Mouse (Mus musculus): ENCODE measurements at regions not wholly inside any gene's neighbourhood (a gene's known extent, or its start where the extent isn't known, plus 50 kb on each side); places are given as distances from the start of the nearest gene placed in this dataset.

DNA sequence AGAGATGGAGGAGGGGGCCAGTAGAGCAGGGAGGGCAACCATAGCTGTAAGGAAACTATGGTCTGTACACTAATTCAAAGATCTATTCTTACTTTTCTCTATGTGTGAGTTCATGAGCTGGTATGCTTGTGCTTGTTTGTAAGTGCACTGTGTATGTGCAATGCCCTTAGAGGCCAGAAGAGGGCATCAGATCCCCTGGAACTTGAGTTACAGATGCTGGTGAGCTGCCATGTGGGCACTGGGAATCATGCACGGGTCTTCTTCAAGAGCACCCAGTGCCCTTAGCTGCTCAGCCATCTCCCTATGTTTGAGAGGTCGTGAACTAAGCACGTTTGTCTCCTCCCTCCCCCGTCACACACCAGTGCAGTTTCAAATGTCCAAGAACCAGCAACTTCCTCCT is 68.9 kb downstream of the Tbx3 start:
- DNase-seq (ENCODE audit: low read depth, low spot score): no peak

DNA sequence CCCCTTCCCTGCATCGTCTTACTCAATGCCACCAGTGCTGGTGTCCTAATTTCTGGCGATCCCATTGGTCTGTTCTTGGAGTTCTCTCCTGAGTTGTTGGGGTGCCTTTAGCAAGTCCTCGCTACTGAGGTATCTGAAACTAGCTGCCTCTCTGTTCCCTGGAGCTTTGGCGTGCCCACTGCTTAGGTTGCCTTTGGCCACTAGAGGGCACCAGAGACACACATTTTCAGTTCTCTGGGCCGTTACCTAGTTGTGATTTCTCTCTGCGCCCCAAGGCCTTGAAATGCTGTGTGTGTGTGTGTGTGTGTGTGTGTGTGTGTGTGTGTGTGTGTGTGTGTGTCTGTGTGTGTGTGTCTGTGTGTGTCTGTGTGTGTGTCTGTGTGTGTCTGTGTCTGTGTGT is 70.6 kb downstream of the Tbx3 start:
- peak; percentile 39 for DNase-seq (ENCODE audit: low read depth, low spot score)

DNA sequence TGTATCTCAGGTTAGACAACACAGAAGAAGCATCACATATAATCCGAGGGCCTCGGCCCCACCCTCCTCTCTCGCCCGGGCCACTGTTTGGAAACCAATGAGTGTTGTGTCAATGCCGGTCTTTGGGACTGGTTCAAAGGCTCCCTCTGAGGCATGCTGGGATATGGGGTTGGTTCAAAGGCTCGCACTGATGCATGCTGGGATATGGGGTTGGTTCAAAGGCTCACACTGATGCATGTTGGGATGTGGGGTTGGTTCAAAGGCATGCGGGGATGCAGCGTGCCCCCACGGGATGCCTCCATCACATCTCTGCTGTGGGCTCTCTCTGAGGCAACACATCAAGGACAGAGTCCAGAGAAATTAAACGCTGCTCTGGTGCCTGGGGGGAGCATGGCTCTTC is 73.3 kb downstream of the Tbx3 start:
- no peak for DNase-seq (ENCODE audit: low read depth, low spot score)

DNA sequence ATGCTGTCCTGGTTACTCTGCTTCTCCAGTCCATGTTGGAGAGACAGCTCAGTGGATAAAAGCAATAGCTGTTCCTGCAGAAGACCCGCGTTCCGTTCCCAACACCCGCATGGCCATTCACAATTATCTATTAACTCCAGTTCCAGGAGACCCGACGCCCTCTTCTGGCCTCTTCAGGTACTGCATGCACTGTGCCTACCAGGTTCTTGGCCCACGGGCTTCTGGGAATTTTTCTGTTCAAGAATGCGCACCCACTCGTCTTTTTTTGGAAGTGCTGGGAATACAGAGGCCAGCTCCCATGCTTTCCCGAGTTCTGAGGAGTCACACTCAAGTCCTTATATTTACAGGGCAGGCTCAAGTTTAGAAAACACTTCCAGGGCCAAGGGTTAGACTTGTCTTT is 76.6 kb downstream of the Tbx3 start:
- DNase-seq (ENCODE audit: low read depth, low spot score): no peak

DNA sequence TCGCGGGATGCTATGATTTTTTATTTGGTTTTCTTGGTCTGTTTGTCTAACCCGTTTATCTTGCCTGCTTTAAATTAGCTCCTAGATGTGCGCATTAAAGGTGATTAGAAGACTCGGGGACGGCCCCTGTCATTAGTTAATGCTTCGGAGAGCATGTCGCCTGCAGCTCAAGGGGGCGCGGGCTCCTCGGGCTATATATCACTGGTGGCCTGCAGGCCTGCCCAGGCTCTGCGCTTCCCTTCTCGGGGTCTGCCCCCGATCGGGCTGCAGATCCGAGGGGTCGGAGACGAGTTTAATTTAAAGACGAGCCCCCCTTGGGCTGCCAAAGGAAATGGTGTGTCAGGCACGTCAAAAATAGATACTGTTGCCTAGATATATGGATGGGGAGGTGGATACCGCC is 78.2 kb downstream of the Tbx3 start:
- DNase-seq (ENCODE audit: low read depth, low spot score): no peak

DNA sequence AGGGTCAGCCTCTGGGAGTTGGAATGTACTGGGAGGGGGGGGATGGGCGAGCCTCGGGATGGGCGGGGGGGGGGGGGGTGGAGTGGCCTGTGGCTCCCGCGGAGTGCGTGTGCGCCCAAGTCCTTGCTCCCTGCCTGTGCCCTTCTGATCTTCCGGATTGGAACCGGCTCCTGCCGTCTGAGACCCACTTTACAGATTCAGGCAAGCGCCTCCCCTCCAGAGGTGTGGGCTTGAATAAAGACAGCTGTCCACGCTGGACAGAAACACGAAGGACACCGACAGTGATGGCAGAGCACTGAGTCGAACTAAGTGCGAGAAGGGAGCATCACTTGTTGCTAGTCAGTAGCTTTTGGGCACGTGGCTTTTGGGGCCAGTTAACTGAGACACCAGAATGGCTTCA is 78.7 kb downstream of the Tbx3 start:
- DNase-seq (ENCODE audit: low read depth, low spot score): no peak

DNA sequence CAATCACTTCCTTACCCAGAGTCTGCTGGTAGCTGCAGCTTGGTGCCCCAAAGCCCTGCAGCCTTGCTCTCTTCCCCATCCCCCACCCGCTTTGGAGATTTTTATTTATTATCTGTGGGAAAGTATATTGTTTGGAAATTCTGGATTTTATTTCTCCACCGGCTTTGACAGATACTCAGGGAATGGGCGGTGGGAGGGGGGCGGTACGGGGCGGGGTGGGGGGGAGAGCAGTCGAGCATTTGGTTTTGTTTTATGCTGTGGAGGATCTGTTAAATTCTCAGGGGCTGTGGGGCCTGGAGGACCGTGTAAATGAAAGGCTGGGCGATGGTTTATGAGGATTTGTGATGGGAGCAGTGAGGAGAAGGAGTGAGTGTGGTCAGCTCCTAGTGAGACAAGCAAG is 76.7 kb upstream of the Tbx5 start:
- DNase-seq (ENCODE audit: low read depth, low spot score): no peak

DNA sequence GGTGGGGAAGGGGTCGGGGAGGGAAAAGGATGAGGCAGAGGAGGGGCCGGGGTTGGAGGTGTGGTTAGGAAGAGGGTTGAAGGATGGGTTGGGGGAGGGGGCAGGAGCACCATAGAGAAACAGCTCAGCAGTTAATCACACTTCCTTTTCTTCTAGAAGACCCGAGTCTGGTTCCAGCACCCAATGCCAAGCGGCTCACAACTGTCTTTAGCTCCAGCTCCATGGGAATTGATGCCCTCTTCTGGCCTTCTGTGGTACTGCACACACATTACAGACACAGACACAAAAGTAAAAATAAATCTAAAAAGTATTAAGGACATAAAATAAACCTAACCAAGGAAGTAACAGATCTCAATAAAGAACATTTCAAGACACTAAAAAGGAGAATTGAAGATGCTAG is 73.6 kb upstream of the Tbx5 start:
- no peak for DNase-seq (ENCODE audit: low read depth, low spot score)

DNA sequence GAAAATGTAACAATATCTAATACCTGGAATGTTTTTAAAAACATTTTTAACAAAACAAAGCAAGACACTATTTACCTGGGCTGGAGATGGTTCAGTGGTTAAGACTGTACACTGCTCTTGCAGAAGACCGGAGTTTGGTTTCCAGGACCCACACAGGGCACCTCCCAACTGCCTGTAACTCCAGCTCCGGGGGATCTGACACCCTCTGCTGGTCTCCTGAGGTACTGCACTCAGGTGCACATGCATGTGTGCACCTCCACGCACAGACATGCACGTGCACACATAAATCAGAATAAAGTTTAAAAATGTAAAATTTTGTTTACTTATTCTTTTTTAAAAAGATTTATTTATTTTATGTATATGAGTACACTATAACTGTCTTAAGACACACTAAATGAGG is 70.4 kb upstream of the Tbx5 start:
- no peak for DNase-seq (ENCODE audit: low read depth, low spot score)

DNA sequence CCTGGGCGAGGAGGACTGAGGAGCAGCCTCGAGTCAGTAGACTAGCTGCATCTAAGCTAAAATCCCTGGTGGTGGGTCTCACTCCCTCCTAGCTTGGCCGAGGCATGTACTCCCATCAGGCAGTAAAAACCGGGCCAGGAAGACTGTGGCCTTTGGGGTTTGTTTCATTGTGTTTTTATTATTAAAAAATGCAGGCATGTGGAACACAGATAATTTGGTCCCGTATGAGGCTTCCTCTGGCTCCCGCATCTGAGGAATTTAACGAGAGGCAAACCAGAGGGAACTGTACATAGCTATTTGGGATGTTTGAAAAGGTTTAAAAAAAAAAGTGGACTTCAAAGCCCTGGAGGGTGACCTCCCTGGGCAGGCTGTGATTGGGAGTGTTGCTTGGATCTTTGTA is 69.1 kb upstream of the Tbx5 start:
- no peak for DNase-seq (ENCODE audit: low read depth, low spot score)

DNA sequence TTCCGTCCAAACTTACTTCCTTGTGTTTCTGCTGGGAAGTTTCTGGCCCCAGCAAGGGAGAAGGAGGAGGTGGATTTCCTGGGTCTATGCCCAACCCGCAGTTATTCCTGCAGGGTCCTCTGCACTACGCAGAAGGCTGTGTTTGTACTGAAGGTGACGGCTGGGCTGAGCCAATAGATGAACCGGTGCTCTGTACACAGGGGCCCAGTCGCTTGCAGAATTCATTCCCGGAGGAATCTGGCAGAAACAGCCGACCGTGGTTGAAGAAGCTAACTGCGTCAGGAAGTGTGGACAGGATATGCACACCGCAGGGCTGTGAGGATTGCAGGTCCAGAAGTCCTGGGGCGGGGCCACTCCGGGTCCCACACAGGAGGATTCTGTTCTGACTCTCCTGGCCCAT is 66.1 kb upstream of the Tbx5 start:
- no peak for DNase-seq (ENCODE audit: low read depth, low spot score)

DNA sequence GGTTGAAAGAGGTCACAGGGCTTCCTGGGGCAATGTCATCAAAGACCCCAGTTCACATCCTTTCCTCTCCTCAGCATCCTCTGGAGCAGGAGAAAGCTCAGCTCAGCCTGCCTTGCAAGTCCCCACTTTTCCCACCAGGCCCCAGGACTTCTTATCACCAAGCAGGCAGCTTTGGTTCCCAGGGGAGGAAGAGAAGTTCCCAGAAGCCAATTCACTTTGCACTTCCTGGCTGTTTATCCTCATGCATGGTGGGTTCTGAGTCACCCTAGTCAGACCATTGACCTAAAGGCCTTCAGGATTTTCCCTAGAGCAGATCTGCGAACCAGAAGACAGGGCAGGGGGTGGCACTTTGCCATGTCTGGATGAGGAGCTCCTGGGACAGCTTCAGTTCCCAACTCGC is 61.5 kb upstream of the Tbx5 start:
- DNase-seq (ENCODE audit: low read depth, low spot score): no peak

DNA sequence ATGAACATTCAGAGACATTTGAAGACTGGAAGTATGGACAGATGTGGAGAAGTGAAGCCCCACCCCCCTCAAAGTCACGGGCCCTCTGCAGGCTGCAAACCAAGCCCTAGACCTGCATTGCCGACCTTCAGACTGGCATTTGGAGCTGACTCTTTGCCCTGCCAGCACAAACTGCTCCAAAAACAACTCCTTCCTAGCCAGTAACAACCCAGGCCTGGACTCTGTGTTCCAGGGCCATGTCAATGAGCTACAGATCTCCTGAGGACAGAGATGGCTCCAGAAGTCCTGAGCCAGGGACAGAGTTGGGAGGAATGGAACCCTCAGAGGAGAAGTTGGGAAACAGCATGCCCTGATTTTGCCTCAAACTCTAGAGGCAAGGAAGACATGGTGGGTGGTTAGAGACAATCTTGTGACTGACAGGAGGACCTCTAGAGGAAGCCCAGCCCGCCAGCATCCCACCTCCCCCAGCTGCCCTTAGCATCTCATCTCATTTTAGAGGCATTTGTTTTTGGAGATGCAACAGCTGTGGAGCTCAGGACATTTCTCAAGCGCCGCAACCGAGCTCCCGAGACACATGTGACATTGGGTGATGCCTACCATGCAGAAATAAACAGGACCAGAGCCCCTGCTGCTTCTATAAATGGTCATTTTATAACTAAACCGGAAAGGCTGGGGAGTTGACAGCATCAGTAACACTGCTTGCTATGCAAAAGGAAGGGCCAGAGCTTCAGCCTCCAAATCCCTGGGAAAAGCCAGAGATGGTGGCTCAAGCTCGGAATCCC is 56.2 kb upstream of the Tbx5 start:
- DNase-seq (ENCODE audit: low read depth, low spot score): no peak

DNA sequence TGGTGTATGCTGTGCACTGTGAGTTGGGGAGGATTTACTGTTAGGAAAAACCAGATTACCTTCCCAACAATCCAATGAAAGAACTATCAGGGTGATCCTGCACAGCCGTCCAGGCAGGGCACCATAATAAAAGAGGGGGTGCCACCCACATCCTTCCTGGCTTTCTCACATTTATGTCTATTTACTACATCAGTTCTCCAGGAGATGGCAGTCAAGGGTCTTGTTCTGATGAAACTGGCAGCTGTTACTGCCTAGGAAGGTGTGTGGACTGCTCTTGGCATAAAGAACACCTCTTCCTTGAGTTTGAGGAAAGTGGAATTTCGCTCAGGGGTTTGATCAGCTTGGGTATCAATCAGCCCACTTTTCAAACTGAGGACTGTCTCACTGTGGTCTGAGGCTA is 54.6 kb upstream of the Tbx5 start:
- peak; percentile 39 for DNase-seq (ENCODE audit: low read depth, low spot score)

DNA sequence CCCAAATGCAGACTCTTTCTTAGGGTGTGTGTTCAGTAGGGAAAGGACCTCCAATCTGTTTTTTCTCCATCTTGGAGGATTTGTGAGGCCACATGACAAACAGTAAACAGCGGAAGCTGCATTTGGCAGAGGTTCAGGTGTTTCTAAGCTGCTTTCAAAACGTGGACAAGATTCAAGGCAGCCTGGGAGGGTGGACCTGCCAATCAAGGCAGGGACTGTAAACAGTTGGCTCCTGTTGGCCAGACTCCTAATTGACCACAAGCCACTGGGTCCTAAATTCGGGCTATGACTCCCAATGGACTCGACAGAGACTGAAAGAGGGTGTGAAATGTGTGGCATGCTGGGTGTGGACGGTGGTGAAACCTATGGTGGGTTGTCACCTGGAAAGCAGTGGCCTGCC is 51.1 kb upstream of the Tbx5 start:
- DNase-seq (ENCODE audit: low read depth, low spot score): no peak
